Mouse (Mus musculus) liver, adult (tissue): ENCODE data around the gene Bcs1l.
A peak's percentile ranks its signal among the peaks of the same experiment; 100 is the strongest.

ENCODE experiments used
- GATA4 ChIP-seq: IDR thresholded peaks from 2 replicates; pipeline ENCODE4 v1.6.1; 2014; ENCODE audit warnings: mild to moderate bottlenecking, low read length; ENCODE audit not compliant: insufficient replicate concordance

Gene Bcs1l

DNA sequence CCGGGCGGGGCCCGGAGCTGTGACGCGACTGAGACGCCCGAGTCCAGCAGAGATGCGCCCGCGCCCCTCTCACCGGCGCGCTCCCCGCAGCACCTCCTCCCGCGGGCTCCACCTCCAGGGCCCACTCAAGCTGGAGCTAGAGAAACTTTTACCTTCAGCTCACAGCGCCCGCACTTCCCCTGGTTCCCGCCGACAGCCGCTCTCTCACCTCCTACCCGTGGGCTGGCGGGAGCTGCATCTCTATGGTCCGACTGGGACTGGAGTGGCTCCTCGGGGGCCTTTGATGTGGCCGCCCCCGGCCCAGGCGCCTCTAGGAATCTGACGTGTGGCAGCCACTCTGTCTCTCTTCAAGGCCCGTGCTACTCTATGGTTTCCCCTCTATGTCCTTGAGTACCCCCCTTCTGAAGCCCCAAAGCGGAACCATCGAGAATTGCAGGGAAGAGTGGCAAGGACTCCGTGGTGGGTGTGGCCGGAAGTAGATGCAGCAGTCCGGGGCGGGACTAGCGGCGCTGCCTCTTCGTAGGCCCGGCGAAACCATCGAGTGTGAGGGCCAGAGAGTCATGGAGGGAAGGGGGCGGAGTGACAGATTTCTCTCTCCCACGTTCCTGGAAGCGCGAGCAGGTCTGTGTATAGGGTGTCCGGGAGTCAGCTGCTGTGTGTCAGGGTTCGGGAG, at the start of gene Bcs1l, which contains the start of gene Zfp142:
Gene Bcs1l, plus strand, starts transcription at position 517 of the 673 bp plus-strand sequence.
Gene Zfp142, minus strand, starts transcription at position 474 of the 673 bp plus-strand sequence.
- peak; percentile 49; the same call in 1 of the 2 replicates for TF ChIP-seq GATA4

GRCm38 (mm10) chr1:74538650-74539049, 49.4 kb upstream of the Bcs1l start:
- TF ChIP-seq GATA4: no peak

DNA sequence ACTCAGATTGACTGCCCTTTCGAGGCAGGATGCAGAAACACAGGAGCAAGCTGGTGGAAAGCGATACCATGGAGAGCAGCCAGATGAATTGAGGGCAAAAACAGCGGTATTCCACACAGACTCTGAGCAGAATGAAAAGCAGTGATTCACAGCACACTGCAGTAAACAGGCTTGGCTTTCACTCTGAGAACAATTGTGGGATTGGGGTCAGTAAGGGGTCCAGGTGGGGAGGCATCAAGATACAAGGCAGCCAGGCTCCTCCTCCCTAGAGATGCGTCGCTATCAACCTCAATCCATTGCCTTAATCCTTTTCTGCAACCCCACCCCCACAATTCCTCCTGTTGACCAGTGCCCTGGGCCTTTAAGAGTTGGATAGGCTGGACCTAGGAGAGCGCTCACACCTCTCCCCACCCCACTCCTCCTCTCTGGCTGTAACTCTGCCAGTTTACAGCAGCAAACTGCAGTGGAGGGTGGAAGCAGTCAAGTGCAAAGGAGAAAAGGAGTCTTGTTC, 45.6 kb upstream of the Bcs1l start, which contains the start of gene Plcd4:
Gene Plcd4, plus strand, starts transcription at position 438 of the 511 bp plus-strand sequence.
- TF ChIP-seq GATA4: no peak

- TF ChIP-seq GATA4: no peak
Measured at GRCm38 (mm10) chr1:74544184-74544583, 43.9 kb upstream of the Bcs1l start, which contains the start of gene Usp37. Gene Usp37 (minus strand): TSS chr1:74544284.

DNA sequence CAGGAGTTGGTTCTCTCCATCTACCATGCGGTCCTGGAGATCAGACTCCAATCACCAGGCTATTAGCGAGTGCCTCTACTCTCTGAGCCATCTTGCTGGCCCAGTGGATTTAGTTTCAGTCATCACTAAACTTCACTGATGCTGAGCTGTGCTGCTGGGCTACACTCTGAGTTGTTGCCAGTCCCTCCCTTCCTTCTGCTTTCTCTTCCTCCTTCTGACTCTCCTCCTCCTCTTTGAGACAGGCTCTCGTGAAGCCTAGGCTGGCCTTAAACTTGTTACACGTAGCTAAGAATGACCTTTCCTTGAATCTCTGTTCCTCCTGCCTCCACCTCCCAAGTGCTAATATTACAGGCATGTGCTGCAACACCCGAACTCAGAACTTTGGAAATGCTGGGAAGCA, 29.0 kb upstream of the Bcs1l start:
- TF ChIP-seq GATA4: no peak

DNA sequence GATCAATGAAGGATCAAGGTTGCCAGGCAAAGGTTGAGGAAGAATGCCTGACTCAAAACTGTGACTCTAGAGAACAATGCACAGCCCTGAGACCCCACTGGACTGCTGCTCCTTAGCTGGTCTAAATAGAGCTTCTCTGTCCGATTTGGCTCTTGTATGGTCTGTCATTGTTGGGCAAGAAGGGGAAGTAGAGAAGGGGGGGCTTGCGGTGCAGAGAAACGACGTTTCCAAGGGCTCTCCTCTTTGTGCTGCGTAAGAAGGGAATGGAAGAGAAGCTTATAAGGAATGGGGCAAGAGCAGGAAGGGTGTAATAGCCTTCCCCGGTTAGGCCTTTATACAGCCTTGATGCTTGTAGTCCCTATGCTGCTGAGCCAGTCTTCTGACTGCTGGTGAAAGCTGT, 22.3 kb upstream of the Bcs1l start:
- TF ChIP-seq GATA4: no peak

DNA sequence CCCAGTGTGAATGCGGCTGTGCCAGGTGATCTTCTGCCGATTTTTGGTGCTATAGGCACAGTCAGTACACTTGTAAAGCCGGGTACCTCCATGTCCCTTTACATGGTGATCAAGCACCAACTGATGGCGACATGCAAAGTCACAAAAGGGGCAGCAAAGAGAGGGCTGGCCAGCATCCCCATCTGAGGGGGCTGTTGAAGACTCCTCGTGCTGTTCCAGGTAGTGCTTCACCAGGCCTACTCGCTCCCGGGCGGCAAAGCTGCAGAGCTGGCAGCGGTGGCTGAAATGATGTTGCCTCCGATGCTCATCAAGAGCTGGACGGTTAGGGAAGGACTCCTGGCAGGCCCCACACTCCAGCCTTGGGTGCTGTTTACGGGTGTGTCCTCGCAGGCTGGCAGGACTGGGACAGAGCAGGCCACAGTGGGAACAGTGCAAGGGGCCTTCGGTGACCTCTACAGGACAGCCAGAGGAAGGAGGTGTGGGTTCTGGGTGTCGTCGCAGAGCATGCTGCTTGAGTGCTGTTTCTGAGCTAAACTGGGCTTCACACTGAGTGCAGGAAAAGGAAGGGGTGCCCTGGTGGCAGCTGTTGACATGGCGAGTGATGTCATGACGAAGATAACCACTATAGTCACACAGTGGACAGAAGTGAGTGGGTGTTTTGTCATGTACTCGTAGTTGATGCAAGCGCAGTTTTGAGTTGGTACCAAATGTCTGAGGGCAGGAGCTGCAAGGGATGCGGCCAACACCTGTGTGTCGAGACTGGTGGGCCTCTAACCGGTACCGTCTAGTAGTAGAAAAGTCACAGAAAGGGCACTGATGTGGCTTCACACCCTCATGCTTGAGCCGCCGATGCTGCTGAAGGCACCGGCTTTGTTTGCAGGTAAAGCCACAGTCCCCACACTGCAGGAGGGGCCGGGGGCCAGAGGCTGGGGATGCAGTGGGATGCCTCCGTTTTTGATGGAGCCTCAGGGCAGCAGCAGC, 18.1 kb upstream of the Bcs1l start:
- TF ChIP-seq GATA4: no peak

DNA sequence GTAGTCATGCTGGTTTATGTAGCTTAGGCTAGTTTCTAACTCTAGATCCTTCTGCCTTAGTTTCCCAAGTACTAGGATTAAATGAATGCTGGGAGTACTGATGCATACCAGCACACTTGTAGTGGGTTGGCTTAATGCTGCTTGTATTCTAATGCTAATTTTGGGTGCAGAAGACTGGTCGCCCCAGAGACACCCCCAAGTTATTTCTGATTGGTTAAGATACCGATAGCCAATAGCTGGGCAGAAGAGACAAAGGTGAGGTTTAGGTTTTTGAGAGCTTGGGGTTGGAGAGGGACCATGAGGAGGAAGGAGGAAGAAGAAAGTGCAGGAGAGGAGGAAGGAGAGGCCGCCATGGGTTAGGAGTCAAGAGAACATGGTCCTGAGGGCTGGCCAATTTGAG, 5.5 kb upstream of the Bcs1l start:
- no peak for TF ChIP-seq GATA4

DNA sequence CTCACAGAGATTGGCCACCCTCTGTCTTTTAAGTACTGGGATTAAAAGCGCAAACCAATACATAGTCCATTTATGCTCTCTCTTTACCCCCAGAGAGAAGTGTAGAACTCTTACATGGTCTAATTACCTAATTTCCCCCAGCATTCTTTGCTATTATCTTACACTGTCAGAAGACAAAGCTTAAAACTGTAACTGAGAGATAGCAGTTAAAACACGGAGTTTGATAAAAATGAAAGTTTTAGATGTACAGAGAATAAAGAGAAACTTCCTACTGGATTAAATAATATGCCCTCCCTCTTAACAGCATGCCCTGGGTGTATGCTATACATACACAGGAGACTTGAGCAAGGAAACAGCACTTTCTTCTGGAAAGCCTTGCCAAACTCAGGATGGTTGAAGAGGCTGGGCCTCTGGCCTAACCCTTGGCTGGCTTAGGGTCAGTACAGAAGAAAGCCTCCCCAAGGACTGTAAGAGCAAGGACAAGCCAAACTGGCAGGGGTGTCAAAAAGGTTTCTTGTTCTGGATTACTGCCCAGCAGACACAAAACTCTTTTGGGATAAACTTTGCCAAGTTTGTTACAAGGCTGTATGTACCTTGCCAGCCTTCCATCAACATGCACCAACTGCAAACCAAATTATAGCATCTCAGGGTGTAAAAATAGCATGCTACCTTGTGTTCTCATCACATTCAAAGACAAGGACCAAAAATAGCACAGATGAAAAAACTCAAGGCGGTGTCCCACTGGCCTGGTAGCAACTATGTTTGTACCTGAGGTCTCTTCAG, 3.3 kb upstream of the Bcs1l start:
- TF ChIP-seq GATA4: no peak

DNA sequence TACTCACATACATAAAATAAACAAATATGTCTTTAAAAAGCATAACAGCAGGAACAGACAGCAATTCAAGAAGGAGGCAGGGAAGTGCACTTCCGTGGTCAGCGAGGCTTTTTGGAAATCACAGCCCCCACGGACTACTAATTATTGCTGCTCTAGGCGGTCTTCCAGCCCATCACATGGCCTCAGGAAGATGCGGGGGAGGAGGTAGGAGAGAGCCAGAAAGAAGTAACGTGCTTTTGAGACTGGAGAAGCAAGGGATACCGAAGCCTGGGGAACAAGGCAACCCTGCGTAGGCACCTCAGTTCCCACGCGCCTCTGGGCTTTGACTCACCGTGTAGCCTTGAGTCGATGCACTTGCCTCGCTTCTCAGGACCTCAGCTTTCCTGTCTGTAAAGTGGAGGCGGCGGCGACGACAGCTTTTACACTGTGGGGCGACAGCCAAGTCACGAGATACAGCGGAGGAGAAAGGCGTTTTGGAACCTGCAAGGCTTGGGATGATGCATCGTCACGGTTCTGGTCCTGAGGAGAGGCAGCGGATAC, 786 bp upstream of the Bcs1l start:
- no peak for TF ChIP-seq GATA4

- TF ChIP-seq GATA4: peak; percentile 31; the same call in 1 of the 2 replicates
Measured at GRCm38 (mm10) chr1:74594434-74594833, 6.3 kb downstream of the Bcs1l start.

GRCm38 (mm10) chr1:74600501-74601266, 12.6 kb downstream of the Bcs1l start:
- no peak; the same call in 1 of the 2 replicates for TF ChIP-seq GATA4

DNA sequence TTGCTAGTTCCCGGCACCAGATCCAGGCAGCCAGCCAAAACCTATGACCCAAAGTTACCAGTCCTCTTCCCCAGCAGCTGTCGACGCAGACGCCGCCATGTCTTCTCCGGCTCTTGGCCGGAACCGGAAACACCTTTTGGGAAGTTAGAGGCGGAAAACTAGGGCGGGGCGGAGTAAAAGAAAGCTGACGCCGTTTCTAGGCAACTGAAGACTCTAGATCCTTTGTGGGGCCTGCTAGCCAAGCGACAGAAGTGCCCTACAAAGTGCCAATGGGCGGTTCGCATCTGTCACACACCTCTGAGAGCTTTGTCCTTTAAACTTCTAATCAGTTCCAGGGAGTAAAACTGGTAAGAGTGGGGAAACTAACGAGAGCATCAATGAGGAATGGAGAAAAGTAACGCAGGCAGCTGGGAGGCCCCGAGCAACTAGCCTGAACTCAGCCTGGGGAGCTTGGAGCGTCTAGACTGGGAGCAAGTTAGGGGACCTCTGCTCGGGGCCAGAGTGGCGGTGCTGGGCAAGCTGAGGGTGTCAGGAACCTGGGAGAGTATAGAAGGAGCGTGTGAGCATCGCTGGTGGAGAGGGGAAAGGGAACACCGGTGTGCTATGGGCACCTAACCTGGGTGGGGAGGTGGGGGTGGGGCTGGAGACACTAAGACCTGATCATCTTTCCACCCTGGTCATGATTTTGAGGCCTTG, 13.3 kb downstream of the Bcs1l start, which contains the start of the genes Rnf25 and Stk36:
Gene Rnf25, minus strand, starts transcription at position 131 of the 696 bp plus-strand sequence.
Gene Stk36, plus strand, starts transcription at position 179 of the 696 bp plus-strand sequence.
- no peak; the same call in 1 of the 2 replicates for TF ChIP-seq GATA4
